In the genomic region with DNA sequence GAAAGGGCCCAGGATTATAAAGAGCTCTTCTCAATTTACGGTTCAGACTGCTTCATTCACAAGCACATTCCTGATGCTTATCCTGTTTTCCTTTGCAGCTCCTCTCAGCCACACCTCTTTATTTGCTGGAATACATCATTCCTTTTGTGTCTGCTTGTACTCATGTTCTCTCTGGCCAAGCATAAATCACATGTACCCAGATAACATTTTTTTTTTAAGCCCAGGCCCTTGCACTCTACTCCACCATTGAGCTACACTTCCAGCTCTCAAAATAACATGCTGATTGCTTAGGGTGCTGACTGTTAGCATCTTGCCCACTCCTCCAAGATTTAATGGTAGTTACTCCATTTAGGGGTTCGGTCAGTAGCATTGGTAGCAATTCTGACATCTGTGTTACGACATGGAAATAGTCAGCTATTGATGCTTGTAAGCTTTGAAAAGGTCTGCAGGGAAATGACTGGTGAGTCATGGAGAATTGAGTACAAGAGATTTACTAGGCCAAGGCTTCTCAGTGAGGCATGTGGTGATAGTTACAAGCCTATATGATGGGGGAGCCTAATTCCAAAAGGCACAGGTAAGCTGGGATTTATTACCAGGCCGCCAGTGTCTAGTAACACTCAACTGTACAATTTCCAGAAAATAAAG, we compare ENCODE assay signal across 9 mouse cellular contexts. TPM values are rescaled to one million over a fixed set of nuclear protein-coding genes. Genes with fewer than 3 reads are reported as not detected.
DNase-seq lines count a peak whose midpoint lies in the region; ATAC-seq and TF ChIP-seq lines count a peak whose summit lies in the region.
"Had no signal": no experiment of that assay in that cellular context is flagged by ENCODE, and none has a peak within 500 bp of the region (broad histone marks: within the 10 kb centered on the region; RNA-seq: fewer than 3 reads in every experiment).

No protein-coding gene starts in this region.

- H3K27me3 ChIP-seq in kidney, embryonic 15.5 days = no peaks in the 10 kb centered on the region
- no peaks in the 10 kb centered on the region for H3K27me3 ChIP-seq in embryonic facial prominence, embryonic 12.5 days
- no peaks in the 10 kb centered on the region for H3K27me3 ChIP-seq in intestine, embryonic 14.5 days (replicated peaks; ENCODE audit: control insufficient read depth, insufficient read depth, low read length)
- no peaks in the 10 kb centered on the region for H3K27me3 ChIP-seq in myocyte (ENCODE audit: control insufficient read depth, insufficient read depth, insufficient read length)

- H3K4me2 ChIP-seq in kidney, embryonic 15.5 days = peak overlapping the region; percentile 92
- H3K4me2 ChIP-seq in embryonic facial prominence, embryonic 12.5 days (replicated peaks) = peak overlapping the region; percentile 84
- H3K4me2 ChIP-seq in intestine, embryonic 14.5 days (ENCODE audit: low read length) = peak overlapping the region; percentile 86
- H3K4me2 ChIP-seq in myocyte (ENCODE audit: low read depth) = peak overlapping the region; percentile 99

- peaks cover 49% of the 10 kb centered on the region for H3K79me2 ChIP-seq in myocyte (ENCODE audit: control insufficient read depth, insufficient read depth)

- no peak overlapping the region for H3ac ChIP-seq in myocyte (ENCODE audit: control insufficient read depth, insufficient read length)

- ATAC-seq in kidney, embryonic 15.5 days (replicated peaks; ENCODE audit: low FRiP score) = no peak
- no peak for ATAC-seq in embryonic facial prominence, embryonic 12.5 days (ENCODE audit: insufficient number of reproducible peaks, insufficient read depth, low FRiP score, low TSS enrichment)
- ATAC-seq in intestine, embryonic 14.5 days (replicated peaks; ENCODE audit: low FRiP score, low TSS enrichment, low read depth) = no peak

- no peaks in the 10 kb centered on the region for H3K9me3 ChIP-seq in kidney, embryonic 15.5 days (replicated peaks)
- H3K9me3 ChIP-seq in embryonic facial prominence, embryonic 12.5 days = no peaks in the 10 kb centered on the region
- no peaks in the 10 kb centered on the region for H3K9me3 ChIP-seq in intestine, embryonic 14.5 days (ENCODE audit: control insufficient read depth, low read length)

- no peak for DNase-seq in kidney, postnatal 25 days
- DNase-seq in intestine, embryonic 14.5 days (ENCODE audit: low spot score) = no peak
- no peak for DNase-seq in gastrocnemius, postnatal 10 days
- DNase-seq in layer of hippocampus, postnatal 25 days (ENCODE audit: extremely low spot score in 1 of 2, low spot score in 1 of 2) = no peak
- no peak for DNase-seq in embryo, embryonic 9.5 days (ENCODE audit: extremely low spot score)
- DNase-seq: lung, postnatal 36 days had no signal

- H3K36me3 ChIP-seq in kidney, embryonic 15.5 days = peaks cover 28% of the 10 kb centered on the region
- peaks cover 16% of the 10 kb centered on the region for H3K36me3 ChIP-seq in embryonic facial prominence, embryonic 12.5 days
- H3K36me3 ChIP-seq in intestine, embryonic 14.5 days (ENCODE audit: control insufficient read depth, insufficient read depth, low read length) = peaks cover 36% of the 10 kb centered on the region
- H3K36me3 ChIP-seq in myocyte (ENCODE audit: control insufficient read depth, insufficient read depth) = peaks cover 19% of the 10 kb centered on the region

- H3K4me1 ChIP-seq in kidney, embryonic 15.5 days = peaks cover 32% of the 10 kb centered on the region
- peaks cover 8% of the 10 kb centered on the region for H3K4me1 ChIP-seq in embryonic facial prominence, embryonic 12.5 days
- H3K4me1 ChIP-seq in intestine, embryonic 14.5 days (replicated peaks; ENCODE audit: control insufficient read depth, insufficient read depth, low read length) = peaks cover 12% of the 10 kb centered on the region

- H3K4me3 ChIP-seq in kidney, embryonic 15.5 days (replicated peaks) = peak overlapping the region; percentile 94
- peak overlapping the region; percentile 78 for H3K4me3 ChIP-seq in embryonic facial prominence, embryonic 12.5 days
- H3K4me3 ChIP-seq in intestine, embryonic 14.5 days (ENCODE audit: low read depth, low read length) = peak overlapping the region; percentile 82
- peak overlapping the region; percentile 39 for H3K4me3 ChIP-seq in myocyte

- no peak overlapping the region for H3K9ac ChIP-seq in kidney, embryonic 15.5 days
- 0 out of 2 replicates have a peak overlapping the region, but pooled peaks have one; percentile 80 for H3K9ac ChIP-seq in embryonic facial prominence, embryonic 12.5 days
- peak overlapping the region; percentile 74 for H3K9ac ChIP-seq in intestine, embryonic 14.5 days (ENCODE audit: low read length)

- H3K27ac ChIP-seq in kidney, embryonic 15.5 days = no peak overlapping the region
- no peak overlapping the region for H3K27ac ChIP-seq in embryonic facial prominence, embryonic 12.5 days
- H3K27ac ChIP-seq in intestine, embryonic 14.5 days (ENCODE audit: low read depth) = no peak overlapping the region

- 69% methylated on average over 4 of the region's 4 CpGs for WGBS in kidney, embryonic 15.5 days
- 74% methylated on average over 4 of the region's 4 CpGs for WGBS in embryonic facial prominence, embryonic 12.5 days
- 76% methylated on average over 4 of the region's 4 CpGs for WGBS in intestine, embryonic 14.5 days

- no peak for TF ChIP-seq POLR2A in myocyte (IDR thresholded peaks at IDR 0.05; ENCODE audit: insufficient read length, low read depth)

TF ChIP-seq in myocyte, 11 proteins besides CTCF, POLR2A, EP300 and RAD21:
- no peak for TF ChIP-seq TCF12 (IDR thresholded peaks at IDR 0.05; ENCODE audit: insufficient read depth, poor library complexity, severe bottlenecking)
- no peak for TF ChIP-seq REST (IDR thresholded peaks at IDR 0.05; ENCODE audit: insufficient read depth, insufficient read length)
- TF ChIP-seq SRF (IDR thresholded peaks at IDR 0.05; ENCODE audit: control insufficient read depth, insufficient read length, low read depth) = no peak
- TF ChIP-seq MYOG (IDR thresholded peaks at IDR 0.05; ENCODE audit: control insufficient read depth in 1 of 3, insufficient read depth in 1 of 3, insufficient read length in 2 of 3, low read depth in 2 of 3) = no peak
- no peak for TF ChIP-seq MAX (IDR thresholded peaks at IDR 0.05; ENCODE audit: low read depth)
TF ChIP-seq in myocyte: peak in this region for 0.

RNA-seq across cellular contexts. Expression of a gene that starts 1.2 kb away (rescaled TPM):
- not detected in 2 replicates for polyA plus RNA-seq in kidney, embryonic 15.5 days (2015; fragmentation: Nextera tagmentation; extraction: Ambion mirVana)
- not detected in 2 replicates for polyA plus RNA-seq in embryonic facial prominence, embryonic 12.5 days (2016; fragmentation: Nextera tagmentation; extraction: Ambion mirVana)
- polyA plus RNA-seq in intestine, embryonic 14.5 days (2014; fragmentation: Nextera tagmentation; extraction: Ambion mirVana) = not detected in 2 replicates
- not detected for polyA plus RNA-seq in myocyte (2012; fragmentation: generic; extraction: Trizol)
- not detected for total RNA-seq in gastrocnemius, postnatal 10 days (2021)
- total RNA-seq in layer of hippocampus, postnatal 25 days (2021) = 1 to 10 TPM in 1 of 2 experiments, not detected in 1; 2.7 TPM

RNA-seq across cellular contexts. Expression of a gene that starts 2.0 kb away (rescaled TPM):
- 22.2 and 23.4 TPM in 2 replicates for polyA plus RNA-seq in kidney, embryonic 15.5 days (2015; fragmentation: Nextera tagmentation; extraction: Ambion mirVana)
- polyA plus RNA-seq in embryonic facial prominence, embryonic 12.5 days (2016; fragmentation: Nextera tagmentation; extraction: Ambion mirVana) = 32.9 and 33.7 TPM in 2 replicates
- polyA plus RNA-seq in intestine, embryonic 14.5 days (2014; fragmentation: Nextera tagmentation; extraction: Ambion mirVana) = 16.7 and 20.7 TPM in 2 replicates
- 22.4 TPM for polyA plus RNA-seq in myocyte (2012; fragmentation: generic; extraction: Trizol)
- total RNA-seq in gastrocnemius, postnatal 10 days (2021) = 10 to 100 TPM; 13.0 to 16.4 TPM
- 10 to 100 TPM; 58.1 to 60.7 TPM for total RNA-seq in layer of hippocampus, postnatal 25 days (2021)

RNA-seq across cellular contexts. Expression of a gene that starts 20.1 kb away (rescaled TPM):
- 0.64 and 1.0 TPM in 2 replicates for polyA plus RNA-seq in kidney, embryonic 15.5 days (2015; fragmentation: Nextera tagmentation; extraction: Ambion mirVana)
- 1.4 and 2.3 TPM in 2 replicates for polyA plus RNA-seq in embryonic facial prominence, embryonic 12.5 days (2016; fragmentation: Nextera tagmentation; extraction: Ambion mirVana)
- not detected in 2 replicates for polyA plus RNA-seq in intestine, embryonic 14.5 days (2014; fragmentation: Nextera tagmentation; extraction: Ambion mirVana)
- polyA plus RNA-seq in myocyte (2012; fragmentation: generic; extraction: Trizol) = 31.1 TPM
- total RNA-seq in gastrocnemius, postnatal 10 days (2021) = 100 to 1,000 TPM; 132 to 148 TPM
- total RNA-seq in layer of hippocampus, postnatal 25 days (2021) = under 1 TPM; 0.16 to 0.27 TPM

RNA-seq across cellular contexts. Expression of a gene that starts 47.2 kb away (rescaled TPM):
- 12.4 and 13.4 TPM in 2 replicates for polyA plus RNA-seq in kidney, embryonic 15.5 days (2015; fragmentation: Nextera tagmentation; extraction: Ambion mirVana)
- 1.2 and 1.4 TPM in 2 replicates for polyA plus RNA-seq in embryonic facial prominence, embryonic 12.5 days (2016; fragmentation: Nextera tagmentation; extraction: Ambion mirVana)
- polyA plus RNA-seq in intestine, embryonic 14.5 days (2014; fragmentation: Nextera tagmentation; extraction: Ambion mirVana) = 62.5 and 81.2 TPM in 2 replicates
- polyA plus RNA-seq in myocyte (2012; fragmentation: generic; extraction: Trizol) = 85.1 TPM
- total RNA-seq in gastrocnemius, postnatal 10 days (2021) = 1 to 10 TPM; 7.0 to 9.0 TPM
- total RNA-seq in layer of hippocampus, postnatal 25 days (2021) = 1 to 10 TPM; 1.8 to 3.5 TPM

Comparison
In these comparisons a context has a peak if more than half of its experiments do, and no peak if none do; other contexts are left out.
1. H3K4me3 ChIP-seq: peak in every context shown above with its lines; median percentile 94 in kidney, embryonic 15.5 days; 82 in intestine, embryonic 14.5 days; 78 in embryonic facial prominence, embryonic 12.5 days; 39 in myocyte.